In genomic region chr17:12203414-12203897, GRCm38 (mm10) we compare ENCODE assay signal across 8 mouse cellular contexts.
A peak's percentile ranks its signal among the peaks of the same experiment; 100 is the strongest.
DNase-seq lines count a peak whose midpoint lies in the region; ATAC-seq and TF ChIP-seq lines count a peak whose summit lies in the region.

No protein-coding gene starts in this region.

- TF ChIP-seq POLR2A in lung, adult 2 months (IDR thresholded peaks at IDR 0.05; ENCODE audit: borderline replicate concordance, extremely low read depth, low read depth, low read length), result no peak
- no peak for TF ChIP-seq POLR2A in kidney, adult 2 months (IDR thresholded peaks at IDR 0.05; ENCODE audit: low read depth, low read length)

- no peak overlapping the region for H3K4me3 ChIP-seq in lung, embryonic 14.5 days (ENCODE audit: low read depth, low read length)
- no peak overlapping the region for H3K4me3 ChIP-seq in lung, adult 2 months (replicated peaks; ENCODE audit: extremely low read depth, low read depth, low read length)
- no peak overlapping the region for H3K4me3 ChIP-seq in hindbrain, embryonic 12.5 days
- H3K4me3 ChIP-seq in neural tube, embryonic 14.5 days (ENCODE audit: low read depth, low read length), result no peak overlapping the region
- no peak overlapping the region for H3K4me3 ChIP-seq in kidney, adult 2 months (ENCODE audit: insufficient read depth, low read depth, low read length)

- peaks cover 4% of the 10 kb centered on the region; the same call in 1 of the 2 replicates for H3K36me3 ChIP-seq in lung, embryonic 14.5 days (ENCODE audit: insufficient read depth)
- H3K36me3 ChIP-seq in hindbrain, embryonic 12.5 days, result 0 out of 2 replicates have a peak, but pooled peaks cover 3% of the 10 kb centered on the region
- H3K36me3 ChIP-seq in neural tube, embryonic 14.5 days (ENCODE audit: control insufficient read depth, insufficient read depth, low read length), result no peaks in the 10 kb centered on the region
- H3K36me3 ChIP-seq in kidney, adult 2 months (ENCODE audit: control insufficient read depth, insufficient read depth, low read length), result no peaks in the 10 kb centered on the region

- ATAC-seq in lung, embryonic 14.5 days (ENCODE audit: insufficient read depth), result peak; percentile 42; the same call in 1 of the 2 replicates
- peak; percentile 62 for ATAC-seq in hindbrain, embryonic 12.5 days (ENCODE audit: low FRiP score)
- peak; percentile 71 for ATAC-seq in neural tube, embryonic 14.5 days (ENCODE audit: low read depth)

- 47% methylated on average over 15 of the region's 15 CpGs for WGBS in lung, embryonic 14.5 days
- WGBS in lung, adult 2 months, result 72% methylated on average over 15 of the region's 15 CpGs
- WGBS in hindbrain, embryonic 12.5 days, result 65% methylated on average over 15 of the region's 15 CpGs
- WGBS in neural tube, embryonic 14.5 days, result 48% methylated on average over 15 of the region's 15 CpGs
- WGBS in kidney, adult 2 months, result 71% methylated on average over 15 of the region's 15 CpGs

- H3K4me2 ChIP-seq in lung, embryonic 14.5 days, result no peak overlapping the region
- no peak overlapping the region for H3K4me2 ChIP-seq in hindbrain, embryonic 12.5 days (replicated peaks)
- H3K4me2 ChIP-seq in neural tube, embryonic 14.5 days (ENCODE audit: low read depth, low read length), result no peak overlapping the region

- H3K4me1 ChIP-seq in lung, embryonic 14.5 days (ENCODE audit: insufficient read depth), result peaks cover 30% of the 10 kb centered on the region
- H3K4me1 ChIP-seq in lung, adult 2 months (ENCODE audit: control insufficient read depth, insufficient read depth, low read length), result peaks cover 7% of the 10 kb centered on the region
- H3K4me1 ChIP-seq in hindbrain, embryonic 12.5 days, result peaks cover 51% of the 10 kb centered on the region
- peaks cover 15% of the 10 kb centered on the region for H3K4me1 ChIP-seq in neural tube, embryonic 14.5 days (ENCODE audit: control insufficient read depth, insufficient read depth, low read length)
- H3K4me1 ChIP-seq in kidney, adult 2 months (ENCODE audit: control insufficient read depth, insufficient read depth, low read length), result no peaks in the 10 kb centered on the region

- no peak overlapping the region; the same call in 1 of the 2 replicates for H3K27ac ChIP-seq in lung, embryonic 14.5 days (ENCODE audit: low read depth)
- peak overlapping the region; percentile 30; the same call in 1 of the 2 replicates for H3K27ac ChIP-seq in hindbrain, embryonic 12.5 days
- no peak overlapping the region for H3K27ac ChIP-seq in neural tube, embryonic 14.5 days (ENCODE audit: low read depth, low read length)
- H3K27ac ChIP-seq in kidney, adult 2 months (ENCODE audit: insufficient read depth, low read depth, low read length), result no peak overlapping the region

- H3K27me3 ChIP-seq in lung, embryonic 14.5 days (ENCODE audit: insufficient read depth, low read length), result no peaks in the 10 kb centered on the region
- H3K27me3 ChIP-seq in hindbrain, embryonic 12.5 days, result no peaks in the 10 kb centered on the region
- H3K27me3 ChIP-seq in neural tube, embryonic 14.5 days (ENCODE audit: control insufficient read depth, insufficient read depth, low read length), result no peaks in the 10 kb centered on the region
- H3K27me3 ChIP-seq in kidney, adult 2 months (replicated peaks; ENCODE audit: control insufficient read depth, insufficient read depth, low read length), result no peaks in the 10 kb centered on the region

- DNase-seq in lung, embryonic 14.5 days, result peak; percentile 81
- no peak for DNase-seq in lung, adult 2 months
- peak; percentile 53 to 57 for DNase-seq in cerebellum, postnatal 36 days
- no peak for DNase-seq in ovary, postnatal 36 days (ENCODE audit: low spot score)
- no peak for DNase-seq in ovary, postnatal 10 days (ENCODE audit: low spot score)
- no peak for DNase-seq in kidney, adult 2 months

- no peak overlapping the region for H3K9ac ChIP-seq in lung, embryonic 14.5 days
- H3K9ac ChIP-seq in hindbrain, embryonic 12.5 days, result no peak overlapping the region
- H3K9ac ChIP-seq in neural tube, embryonic 14.5 days (replicated peaks; ENCODE audit: low read depth, low read length), result no peak overlapping the region

- H3K9me3 ChIP-seq in lung, embryonic 14.5 days (ENCODE audit: low read depth, low read length), result no peaks in the 10 kb centered on the region
- no peaks in the 10 kb centered on the region for H3K9me3 ChIP-seq in hindbrain, embryonic 12.5 days (replicated peaks)
- no peaks in the 10 kb centered on the region for H3K9me3 ChIP-seq in neural tube, embryonic 14.5 days (ENCODE audit: control insufficient read depth, low read length)

- TF ChIP-seq CTCF in lung, embryonic 14.5 days (IDR thresholded peaks at IDR 0.05; ENCODE audit: low read depth), result no peak
- TF ChIP-seq CTCF in lung, adult 2 months (IDR thresholded peaks at IDR 0.05; ENCODE audit: insufficient read depth, low read length), result no peak
- no peak for TF ChIP-seq CTCF in kidney, adult 2 months (conservative IDR thresholded peaks at IDR 0.05; ENCODE audit: insufficient read depth, insufficient read length, low read depth, low read length)

Comparison
In these comparisons a context has a peak if more than half of its experiments do, and no peak if none do; other contexts are left out.
1. DNase-seq: peak in lung, embryonic 14.5 days (single experiment) and cerebellum, postnatal 36 days (2 of 2); none in lung, adult 2 months (single experiment), ovary, postnatal 36 days (single experiment), ovary, postnatal 10 days (single experiment) and kidney, adult 2 months (single experiment).
2. Peak in every context shown above with its lines, with median percentiles within 50 percentile points of each other: ATAC-seq.